Mouse (Mus musculus): ENCODE measurements at regions not wholly inside any gene's neighbourhood (a gene's known extent, or its start where the extent isn't known, plus 50 kb on each side); places are given as distances from the start of the nearest gene placed in this dataset.

DNA sequence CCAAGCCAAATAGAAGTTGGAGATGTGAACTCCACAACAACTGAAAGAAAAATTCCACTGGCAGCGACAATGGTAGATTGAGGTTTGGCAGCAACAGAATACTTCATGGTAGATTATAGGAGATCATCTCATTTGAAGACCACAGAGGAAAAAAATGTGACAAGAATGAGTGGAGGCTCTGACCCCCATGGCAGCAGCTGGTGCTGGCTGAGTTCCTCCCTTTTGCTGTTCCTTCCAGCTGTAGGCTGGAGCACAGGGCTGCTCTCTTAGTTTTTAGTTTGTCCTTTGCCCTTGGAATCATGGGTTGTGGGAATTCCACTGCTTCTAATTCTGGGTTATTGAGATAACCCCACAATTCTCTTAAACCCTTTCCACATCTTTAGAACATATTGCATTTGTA, 248.8 kb downstream of the Pros1 start:
- no peak for TF ChIP-seq ZNF384 (IDR thresholded peaks at IDR 0.05; ENCODE audit: low read depth, low read length)
- TF ChIP-seq CHD2 (IDR thresholded peaks at IDR 0.05; ENCODE audit: low read depth, low read length): no peak
- TF ChIP-seq MAFK (IDR thresholded peaks at IDR 0.05; ENCODE audit: insufficient read depth, low read depth, low read length): no peak
